Mouse (Mus musculus) limb, embryonic 15.5 days (tissue): ENCODE measurements at regions not wholly inside any gene's neighbourhood (a gene's known extent, or its start where the extent isn't known, plus 50 kb on each side); places are given as distances from the start of the nearest gene placed in this dataset.

Source experiments
- ATAC-seq: fragments of 200-750 bp; cut with Nextera tagmentation; 2 replicates; pipeline ENCODE4 v1.8.0; 2017; ENCODE audit warnings: low read depth, moderate TSS enrichment; ENCODE audit not compliant: insufficient number of reproducible peaks, low FRiP score, low TSS enrichment
- H3K27ac ChIP-seq: fragments of 300-500 bp; sonication (generic); 2 replicates; pipeline ENCODE4 v1.5.1; 2015; ENCODE audit warnings: moderate library complexity, mild to moderate bottlenecking, inconsistent platforms
- H3K27me3 ChIP-seq: fragments of 300-500 bp; sonication (generic); 2 replicates; pipeline ENCODE4 v1.6.1; 2015; ENCODE audit warnings: inconsistent platforms
- H3K36me3 ChIP-seq: fragments of 300-500 bp; sonication (generic); 2 replicates; pipeline ENCODE4 v1.6.1; 2015; ENCODE audit warnings: inconsistent platforms
- H3K4me1 ChIP-seq: fragments of 300-500 bp; sonication (generic); 2 replicates; pipeline ENCODE4 v1.6.1; 2015; ENCODE audit warnings: inconsistent platforms
- H3K4me2 ChIP-seq: fragments of 300-500 bp; sonication (generic); 2 replicates; pipeline ENCODE4 v1.6.1; 2015; ENCODE audit warnings: mild to moderate bottlenecking, inconsistent platforms
- H3K4me3 ChIP-seq: fragments of 300-500 bp; sonication (generic); 2 replicates; pipeline ENCODE4 v1.5.1; 2015; ENCODE audit warnings: mild to moderate bottlenecking, inconsistent platforms
- H3K9ac ChIP-seq: fragments of 300-500 bp; sonication (generic); 2 replicates; pipeline ENCODE4 v1.6.1; 2015; ENCODE audit warnings: inconsistent platforms
- H3K9me3 ChIP-seq: fragments of 300-500 bp; sonication (generic); 2 replicates; pipeline ENCODE4 v1.6.1; 2016; ENCODE audit warnings: inconsistent platforms
- WGBS: fragments of 180-500 bp; shearing (Covaris S2); methylation state at CpG from one replicate; pipeline ENCODE4 v1.1.7; 2015; 5-methylcytosine and 5-hydroxymethylcytosine counted together

DNA sequence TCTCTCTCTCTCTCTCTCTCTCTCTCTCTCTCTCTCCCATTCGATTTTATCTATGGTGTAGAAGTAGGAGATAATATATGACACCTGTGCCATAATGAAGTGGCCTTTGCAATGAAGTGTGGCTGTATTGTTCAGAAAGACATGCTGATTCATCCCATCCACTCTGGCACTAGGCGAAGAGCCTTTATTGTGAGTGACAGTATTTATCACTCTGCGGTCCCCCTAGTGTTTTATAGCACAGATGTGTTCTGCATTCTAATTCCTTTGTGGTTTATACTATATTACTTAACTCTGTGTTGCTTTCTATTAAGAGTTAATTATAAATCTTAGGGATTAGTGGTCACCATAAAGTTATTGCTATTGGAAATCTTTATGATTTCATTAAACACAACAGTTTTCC lies 398.7 kb downstream of the Tmem38b start:
- Histone ChIP-seq H3K9ac (no peak overlapping the region), H3K27me3 (no peaks in the 10 kb centered on the region), H3K4me3 (no peak overlapping the region), H3K36me3 (no peaks in the 10 kb centered on the region), H3K9me3 (no peaks in the 10 kb centered on the region), H3K27ac (no peak overlapping the region), H3K4me2 (no peak overlapping the region), H3K4me1 (no peaks in the 10 kb centered on the region)
- ATAC-seq: no peak
- 43% methylated on average over 3 of the region's 3 CpGs for WGBS
